Mouse (Mus musculus) adrenal gland, adult 2 months (tissue): Measurements from ENCODE around the gene Cpeb3. TPM values are rescaled to one million over a fixed set of nuclear protein-coding genes. Genes with fewer than 3 reads are reported as not detected.
A peak's percentile ranks its signal among the peaks of the same experiment; 100 is the strongest.

Experiments used
- DNase-seq: peaks from one replicate; pipeline ENCODE4 v3.0.0; 2021
- polyA plus RNA-seq: library from polyadenylated mRNA; depleted of rRNA; stranded (reverse); fragments of >200 nt; gene quantifications from 2 replicates; pipeline ENCODE4 v1.2.3, GENCODE M21; 2012; rRNA removed
- total RNA-seq, 2 experiments: library from RNA; stranded (reverse); gene quantifications; 2 replicates each; pipeline ENCODE4 v1.2.3; 2021

The Cpeb3 gene
- total and polyA plus RNA-seq, 3 experiments, result 17.0 to 26.4 (median 17.2) TPM

GRCm38 (mm10) chr19:37029771-37030170 is 178.6 kb downstream of the Cpeb3 start:
- DNase-seq, result no peak

- DNase-seq, result peak; percentile 51
These were observed 182.0 kb downstream of the Cpeb3 start for GRCm38 (mm10) chr19:37026408-37026807.

DNA sequence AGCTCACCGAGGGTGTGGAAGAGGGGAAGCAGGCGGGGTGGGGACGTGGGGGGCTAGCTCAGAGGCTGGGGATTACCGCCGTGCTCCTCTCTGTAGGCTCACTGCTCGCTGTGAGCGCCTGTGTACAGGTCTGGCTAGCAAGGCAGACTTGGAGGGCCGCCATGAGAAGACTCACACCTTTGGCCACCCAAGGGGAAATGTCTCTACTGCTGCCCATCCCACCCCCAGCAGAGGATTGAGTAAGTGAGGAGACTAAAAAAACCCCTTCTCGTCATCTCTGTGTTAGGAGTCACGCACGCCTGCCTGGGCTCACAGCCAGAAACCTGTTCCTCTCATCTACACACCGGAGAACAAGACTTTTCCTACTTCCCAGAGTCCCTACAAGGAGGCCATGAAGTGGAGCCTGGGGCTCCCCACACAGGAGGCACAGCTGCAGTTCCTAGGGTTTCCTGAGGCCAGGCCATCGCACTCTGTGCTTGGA is 182.5 kb downstream of the Cpeb3 start:
- DNase-seq, result no peak

DNA sequence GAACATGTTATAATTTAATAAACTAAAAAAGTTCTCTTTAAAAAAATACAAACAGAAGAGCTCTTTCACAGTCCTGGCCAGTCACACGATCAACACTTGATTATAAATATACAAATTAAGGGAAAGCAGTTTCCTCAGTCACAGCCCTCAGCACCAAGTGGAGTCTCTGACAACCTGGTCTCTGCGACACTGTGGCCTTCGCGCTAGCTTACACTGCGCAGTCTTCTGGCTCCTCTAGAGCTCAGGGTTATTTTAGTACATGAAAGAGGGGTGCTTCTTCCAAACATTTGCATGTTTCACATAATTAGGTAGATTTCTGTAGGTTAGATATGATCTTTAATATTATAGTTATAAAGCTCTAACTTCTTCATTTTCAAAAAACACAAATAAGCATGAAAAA is 186.3 kb downstream of the Cpeb3 start:
- no peak for DNase-seq

DNA sequence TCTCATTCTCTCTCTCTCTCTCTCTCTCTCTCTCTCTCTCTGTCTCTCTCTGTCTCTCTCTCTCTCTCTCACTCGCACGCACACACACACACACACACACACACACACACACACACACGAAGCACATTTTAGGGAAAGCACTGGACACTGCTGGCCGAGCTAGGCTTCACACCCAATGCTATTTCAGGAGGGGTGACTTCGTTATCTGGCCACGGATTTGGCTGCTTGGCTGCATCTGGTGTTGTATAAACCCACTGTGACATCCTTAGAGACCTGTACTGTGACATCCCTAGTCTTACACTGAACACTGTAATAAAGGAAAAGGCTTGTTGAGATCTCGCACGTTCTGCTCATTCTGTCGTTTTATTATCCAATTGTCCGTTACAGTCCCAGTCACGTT is 187.4 kb downstream of the Cpeb3 start:
- no peak for DNase-seq

GRCm38 (mm10) chr19:37020531-37020930 is 187.9 kb downstream of the Cpeb3 start:
- DNase-seq, result no peak

- no peak for DNase-seq
These were observed 189.5 kb downstream of the Cpeb3 start for GRCm38 (mm10) chr19:37018931-37019330.

DNA sequence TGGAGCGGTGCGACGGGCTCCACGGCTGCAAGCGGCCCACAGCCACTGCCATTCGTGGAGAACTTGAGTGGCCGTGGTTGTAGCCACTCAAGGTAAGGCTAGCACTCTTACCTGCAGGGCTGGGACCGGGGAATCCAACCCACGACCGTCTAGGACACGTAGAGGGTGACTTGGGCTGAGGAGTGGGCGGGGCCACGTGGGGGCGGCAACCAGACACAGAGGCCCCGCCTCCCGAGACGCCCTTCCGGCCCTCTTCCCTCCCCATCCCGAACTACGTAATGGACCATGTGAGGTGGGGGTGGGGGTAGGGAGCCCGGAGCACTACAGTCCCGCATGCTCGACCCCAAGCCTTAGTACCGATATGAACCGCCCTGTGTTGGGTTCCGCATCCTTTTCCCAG is 190.0 kb downstream of the Cpeb3 start:
- DNase-seq, result peak; percentile 83

- no peak for DNase-seq
These were observed 191.5 kb downstream of the Cpeb3 start for GRCm38 (mm10) chr19:37016890-37017289.

- DNase-seq, result no peak
These were observed 194.0 kb downstream of the Cpeb3 start for GRCm38 (mm10) chr19:37014173-37014939.

- DNase-seq, result no peak
These were observed 194.9 kb downstream of the Cpeb3 start for GRCm38 (mm10) chr19:37013461-37013860.

DNA sequence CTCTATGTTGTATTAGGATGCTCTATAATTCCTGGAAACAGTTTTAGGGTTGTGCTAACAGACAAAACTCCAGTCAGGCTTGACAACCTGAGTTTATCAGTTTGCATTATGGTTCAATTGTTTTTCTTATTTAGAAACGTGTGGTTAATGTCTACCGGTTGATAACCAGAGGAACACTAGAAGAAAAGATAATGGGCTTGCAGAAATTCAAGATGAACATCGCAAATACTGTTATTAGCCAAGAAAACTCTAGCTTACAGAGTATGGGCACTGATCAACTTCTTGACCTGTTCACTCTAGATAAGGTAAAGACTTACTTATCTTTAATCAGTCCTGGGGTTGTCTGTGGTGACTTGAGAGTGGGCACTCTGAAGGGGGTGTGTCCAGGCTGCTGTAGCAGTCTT is 198.5 kb downstream of the Cpeb3 start:
- no peak for DNase-seq

- DNase-seq, result no peak
These were observed 203.8 kb downstream of the Cpeb3 start for GRCm38 (mm10) chr19:37004557-37004956.

Other genes starting within 250 kb of the Cpeb3 start
- 100 to 1,000 TPM in 1 of 2 experiments, 10 to 100 TPM in 1; 97.0 to 117 TPM for gene March5, start 1.1 kb downstream of the Cpeb3 start, total RNA-seq
- gene March5, start 1.1 kb downstream of the Cpeb3 start, polyA plus RNA-seq, result 42.9 and 77.8 TPM in 2 replicates
- 100 to 1,000 TPM in 1 of 2 experiments, 10 to 100 TPM in 1; 95.7 to 121 TPM for gene Ide, start 129.3 kb upstream of the Cpeb3 start, total RNA-seq
- 12.1 and 17.1 TPM in 2 replicates for gene Ide, start 129.3 kb upstream of the Cpeb3 start, polyA plus RNA-seq
- 1 to 10 TPM; 1.1 to 1.6 TPM for gene Kif11, start 167.8 kb upstream of the Cpeb3 start, total RNA-seq
- gene Kif11, start 167.8 kb upstream of the Cpeb3 start, polyA plus RNA-seq, result 0.04 and 0.22 TPM in 2 replicates
- 10 to 100 TPM; 38.0 to 79.8 TPM for gene Hhex, start 226.2 kb upstream of the Cpeb3 start, total RNA-seq
- 162 and 413 TPM in 2 replicates for gene Hhex, start 226.2 kb upstream of the Cpeb3 start, polyA plus RNA-seq